Mouse (Mus musculus) thymus, adult 2 months (tissue): ENCODE measurements around the gene Pcbp3.

Source experiments
- CTCF ChIP-seq: fragments of 200-500 bp; IDR thresholded peaks from 2 replicates; pipeline ENCODE4 v1.5.1; 2012; ENCODE audit warnings: mild to moderate bottlenecking, control low read depth, low read length, moderate library complexity, borderline replicate concordance; ENCODE audit not compliant: control insufficient read depth, poor library complexity, insufficient read depth; ENCODE audit errors: extremely low read depth
- POLR2A ChIP-seq: fragments of 200-500 bp; IDR thresholded peaks from 2 replicates; pipeline ENCODE4 v1.6.1; 2012; ENCODE audit warnings: mild to moderate bottlenecking, low read length, control low read depth, moderate library complexity; ENCODE audit not compliant: control insufficient read depth, poor library complexity, insufficient read depth; ENCODE audit errors: extremely low read depth

DNA sequence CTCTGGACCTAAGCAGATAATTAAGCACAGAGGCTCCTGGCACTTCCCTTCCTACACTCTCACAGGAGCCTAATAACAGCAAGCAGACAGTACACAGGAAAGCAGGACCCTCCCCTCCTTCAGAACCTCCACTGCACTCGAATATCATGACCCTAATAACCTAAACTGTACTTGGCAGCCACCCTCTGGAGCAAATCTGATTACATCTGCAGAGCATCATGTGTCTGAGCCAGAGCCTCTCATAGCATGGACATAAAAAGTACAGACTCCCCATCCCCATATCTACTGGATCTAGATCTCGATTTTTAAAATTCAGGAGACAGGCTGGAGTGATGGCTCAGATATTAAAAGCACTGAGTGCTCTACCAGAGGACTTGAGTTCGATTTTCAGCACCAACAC is 58.0 kb downstream of the Pcbp3 start:
- TF ChIP-seq CTCF (no peak), POLR2A (no peak)
